In the genomic region with DNA sequence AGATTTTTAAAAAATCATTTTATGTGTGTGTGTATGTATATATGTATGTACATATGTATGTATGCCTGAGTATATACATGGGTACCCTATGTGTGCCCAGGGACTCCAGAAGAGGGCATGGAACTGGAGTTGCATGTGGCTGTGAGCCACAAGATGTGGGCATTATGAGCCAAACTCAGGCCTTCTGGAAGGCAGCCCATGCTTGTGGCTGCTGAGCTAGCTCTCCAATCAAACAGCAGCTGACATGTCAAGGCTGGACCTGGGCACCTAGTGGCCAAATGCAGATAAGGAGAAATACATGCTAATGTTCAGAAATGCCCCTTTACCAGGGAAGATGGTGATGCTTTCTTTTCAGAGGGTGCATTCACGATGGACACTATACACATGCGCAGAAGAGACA, we compare ENCODE assay signal across 9 mouse cellular contexts.
DNase-seq lines count a peak whose midpoint lies in the region; TF ChIP-seq lines count a peak whose summit lies in the region.
"Had no signal": no experiment of that assay in that cellular context is flagged by ENCODE, and none has a peak within 500 bp of the region (broad histone marks: within the 10 kb centered on the region; RNA-seq: fewer than 3 reads in every experiment).

No protein-coding gene starts in this region.

- H3K27ac ChIP-seq in left cerebral cortex, adult 2 months = no peak overlapping the region
- H3K27ac ChIP-seq: hindbrain, embryonic 13.5 days; liver, embryonic 15.5 days had no signal

- intact Hi-C loops in left cerebral cortex, adult 2 months (cut with DNase I) = no loop called here

- DNase-seq in left cerebral cortex, adult 2 months (ENCODE audit: extremely low spot score in 1 of 2, low spot score in 2 of 2) = no peak
- no peak for DNase-seq in left cerebral cortex, adult 18-20 months (ENCODE audit: low spot score in 2 of 2)
- DNase-seq in adrenal gland, postnatal 36 days = peak; percentile 75 to 77
- peak; percentile 76 to 81 for DNase-seq in cerebellum, postnatal 14 days
- peak; percentile 67 for DNase-seq in skeletal muscle tissue, adult 2 months (ENCODE audit: low read depth, low spot score)
- DNase-seq in kidney, adult 18-20 months = no peak
- DNase-seq in spleen, postnatal 36 days (ENCODE audit: low spot score in 2 of 2) = no peak

- peak; percentile 4; the same call in 1 of the 2 replicates for TF ChIP-seq CTCF in left cerebral cortex, adult 2 months (IDR thresholded peaks at IDR 0.05)

- no peak overlapping the region for H3K4me3 ChIP-seq in left cerebral cortex, adult 2 months
- H3K4me3 ChIP-seq: hindbrain, embryonic 13.5 days; liver, embryonic 15.5 days had no signal

Comparison
In these comparisons a context has a peak if more than half of its experiments do, and no peak if none do; other contexts are left out.
1. DNase-seq: peak in adrenal gland, postnatal 36 days (2 of 2), cerebellum, postnatal 14 days (2 of 2) and skeletal muscle tissue, adult 2 months (single experiment); none in left cerebral cortex, adult 2 months (0 of 2), left cerebral cortex, adult 18-20 months (0 of 2), kidney, adult 18-20 months (single experiment) and spleen, postnatal 36 days (0 of 2).